Mouse (Mus musculus) myocyte (in vitro differentiated cells): ENCODE measurements at regions not wholly inside any gene's neighbourhood (a gene's known extent, or its start where the extent isn't known, plus 50 kb on each side); places are given as distances from the start of the nearest gene placed in this dataset.

ENCODE experiments used
- CEBPB ChIP-seq: IDR thresholded peaks from 2 replicates; pipeline ENCODE4 v1.6.1; 2011; ENCODE audit warnings: mild to moderate bottlenecking, moderate library complexity; ENCODE audit not compliant: poor library complexity, insufficient read depth, severe bottlenecking
- TCF12 ChIP-seq: IDR thresholded peaks from one replicate; pipeline ENCODE4 v1.6.1; 2011; ENCODE audit warnings: mild to moderate bottlenecking, control low read depth; ENCODE audit not compliant: poor library complexity, insufficient read depth, severe bottlenecking

GRCm38 (mm10) chr7:79522046-79522445 is 55.9 kb upstream of the Polg start:
- TF ChIP-seq TCF12 = no peak
- no peak for TF ChIP-seq CEBPB
